Mouse (Mus musculus) megakaryocyte progenitor cell, adult 5-6 weeks (primary cell): Measurements from ENCODE around the gene Bsg. TPM values are rescaled to one million over a fixed set of nuclear protein-coding genes. Genes with fewer than 3 reads are reported as not detected.

Experiments
- ATAC-seq: replicated peaks from 2 replicates; pipeline ENCODE4 v1.8.0; 2016; ENCODE audit warnings: mild to moderate bottlenecking, moderate TSS enrichment, inconsistent platforms; ENCODE audit not compliant: poor library complexity
- total RNA-seq, 2 experiments: library from RNA; stranded (forward) in 1 of 2; stranded (reverse) in 1 of 2; fragments of 157-497, 149-512 nt in 1 of 2; fragments of 200-1000 nt in 1 of 2; gene quantifications; 2 replicates each; pipeline versions ENCODE4 v1.2.3 to v1.2.4; 2015 to 2017

Gene Bsg
- total RNA-seq, 2 experiments from 2014 or later, result 272 to 471 TPM

DNA sequence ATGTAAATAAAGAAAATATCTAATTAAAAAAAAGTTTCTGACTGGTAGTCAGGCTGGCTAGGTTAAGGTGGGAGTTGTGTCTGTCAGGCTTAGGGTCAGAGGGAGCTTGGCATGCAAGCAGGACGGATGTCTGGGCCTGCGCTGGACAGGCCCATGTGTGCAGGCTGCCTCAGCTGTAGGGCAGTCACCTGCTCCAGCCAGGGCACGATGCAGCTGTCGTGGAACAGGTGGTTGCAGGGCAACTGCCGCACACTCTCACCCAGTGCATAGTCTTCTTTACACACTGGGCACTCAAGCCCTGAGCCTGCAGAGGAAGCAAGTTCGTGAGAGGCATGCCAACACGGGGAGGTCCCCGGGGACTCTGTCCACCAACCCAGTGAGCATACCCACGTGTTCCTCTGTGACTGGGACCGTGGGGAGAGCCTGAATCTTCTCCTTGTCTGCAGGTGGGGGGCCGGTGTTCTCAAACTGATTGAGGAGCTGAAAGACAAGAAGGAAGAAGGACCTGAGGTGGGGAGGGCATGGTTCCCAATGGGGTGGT lies 56.4 kb downstream of the Bsg start:
- ATAC-seq, result no peak

Other genes starting within 250 kb of the Bsg start
- not detected in 2 replicates for gene Vmn2r83, start 235.8 kb upstream of the Bsg start, total RNA-seq (2015)
- gene Vmn2r83, start 235.8 kb upstream of the Bsg start, total RNA-seq (2017), result not detected in 2 replicates
- gene Plpp2, start 170.7 kb upstream of the Bsg start, total RNA-seq (2015), result 8.2 and 11.6 TPM in 2 replicates
- gene Plpp2, start 170.7 kb upstream of the Bsg start, total RNA-seq (2017), result 2.7 and 5.3 TPM in 2 replicates
- gene Mier2, start 149.3 kb upstream of the Bsg start, total RNA-seq (2015), result 7.4 and 9.1 TPM in 2 replicates
- 9.6 and 13.4 TPM in 2 replicates for gene Mier2, start 149.3 kb upstream of the Bsg start, total RNA-seq (2017)
- not detected in 2 replicates for gene Theg, start 117.2 kb upstream of the Bsg start, total RNA-seq (2015)
- gene Theg, start 117.2 kb upstream of the Bsg start, total RNA-seq (2017), result not detected in 2 replicates
- not detected in 2 replicates for gene C2cd4c, start 90.5 kb upstream of the Bsg start, total RNA-seq (2015)
- gene C2cd4c, start 90.5 kb upstream of the Bsg start, total RNA-seq (2017), result not detected in 2 replicates
- not detected in 2 replicates for gene Shc2, start 66.6 kb upstream of the Bsg start, total RNA-seq (2015)
- not detected in 2 replicates for gene Shc2, start 66.6 kb upstream of the Bsg start, total RNA-seq (2017)
- not detected in 2 replicates for gene Odf3l2, start 58.8 kb upstream of the Bsg start, total RNA-seq (2015)
- gene Odf3l2, start 58.8 kb upstream of the Bsg start, total RNA-seq (2017), result not detected in 2 replicates
- gene Madcam1, start 39.9 kb upstream of the Bsg start, total RNA-seq (2015), result not detected in 2 replicates
- gene Madcam1, start 39.9 kb upstream of the Bsg start, total RNA-seq (2017), result not detected in 2 replicates
- 8.3 and 10.2 TPM in 2 replicates for gene Tpgs1, start 35.1 kb upstream of the Bsg start, total RNA-seq (2015)
- gene Tpgs1, start 35.1 kb upstream of the Bsg start, total RNA-seq (2017), result 8.2 and 10.4 TPM in 2 replicates
- 69.2 and 79.0 TPM in 2 replicates for gene Cdc34, start 22.3 kb upstream of the Bsg start, total RNA-seq (2015)
- gene Cdc34, start 22.3 kb upstream of the Bsg start, total RNA-seq (2017), result 154 and 169 TPM in 2 replicates
- 0.29 and 0.49 TPM in 2 replicates for gene Gzmm, start 15.5 kb upstream of the Bsg start, total RNA-seq (2015)
- 1.1 and 2.8 TPM in 2 replicates for gene Gzmm, start 15.5 kb upstream of the Bsg start, total RNA-seq (2017)
- not detected in 2 replicates for gene Hcn2, start 12.1 kb downstream of the Bsg start, total RNA-seq (2015)
- not detected in 2 replicates for gene Hcn2, start 12.1 kb downstream of the Bsg start, total RNA-seq (2017)
- gene Polrmt, start 42.1 kb downstream of the Bsg start, total RNA-seq (2015), result 36.9 and 46.9 TPM in 2 replicates
- 10.8 and 14.6 TPM in 2 replicates for gene Polrmt, start 42.1 kb downstream of the Bsg start, total RNA-seq (2017)
- gene Fgf22, start 50.6 kb downstream of the Bsg start, total RNA-seq (2015), result not detected in 2 replicates
- gene Fgf22, start 50.6 kb downstream of the Bsg start, total RNA-seq (2017), result not detected in 2 replicates
- gene Rnf126, start 62.5 kb downstream of the Bsg start, total RNA-seq (2015), result 55.6 and 63.0 TPM in 2 replicates
- gene Rnf126, start 62.5 kb downstream of the Bsg start, total RNA-seq (2017), result 18.4 and 20.2 TPM in 2 replicates
- 1.6 and 2.7 TPM in 2 replicates for gene Fstl3, start 72.8 kb downstream of the Bsg start, total RNA-seq (2015)
- gene Fstl3, start 72.8 kb downstream of the Bsg start, total RNA-seq (2017), result 1.3 and 3.6 TPM in 2 replicates
- gene Prss57, start 86.5 kb downstream of the Bsg start, total RNA-seq (2015), result 160 and 189 TPM in 2 replicates
- gene Prss57, start 86.5 kb downstream of the Bsg start, total RNA-seq (2017), result 95.1 and 100.0 TPM in 2 replicates
- 65.3 and 71.4 TPM in 2 replicates for gene Palm, start 89.1 kb downstream of the Bsg start, total RNA-seq (2015)
- 43.4 and 53.4 TPM in 2 replicates for gene Palm, start 89.1 kb downstream of the Bsg start, total RNA-seq (2017)
- gene Misp, start 116.5 kb downstream of the Bsg start, total RNA-seq (2015), result not detected in 2 replicates
- 0.58 TPM in 1 of 2 replicates, not detected in the other for gene Misp, start 116.5 kb downstream of the Bsg start, total RNA-seq (2017)
- gene Ptbp1, start 149.9 kb downstream of the Bsg start, total RNA-seq (2015), result 218 and 262 TPM in 2 replicates
- gene Ptbp1, start 149.9 kb downstream of the Bsg start, total RNA-seq (2017), result 172 and 187 TPM in 2 replicates
- 3,382 and 3,510 TPM in 2 replicates for gene Prtn3, start 170.0 kb downstream of the Bsg start, total RNA-seq (2015)
- 738 and 1,001 TPM in 2 replicates for gene Prtn3, start 170.0 kb downstream of the Bsg start, total RNA-seq (2017)
- 39.0 and 41.2 TPM in 2 replicates for gene Plppr3, start 170.1 kb downstream of the Bsg start, total RNA-seq (2015)
- gene Plppr3, start 170.1 kb downstream of the Bsg start, total RNA-seq (2017), result 93.9 and 96.9 TPM in 2 replicates
- 6,143 and 8,228 TPM in 2 replicates for gene Elane, start 181.8 kb downstream of the Bsg start, total RNA-seq (2015)
- 2,359 and 2,989 TPM in 2 replicates for gene Elane, start 181.8 kb downstream of the Bsg start, total RNA-seq (2017)
- gene Cfd, start 186.4 kb downstream of the Bsg start, total RNA-seq (2015), result 0.49 and 0.56 TPM in 2 replicates
- 1.2 TPM in 1 of 2 replicates, not detected in the other for gene Cfd, start 186.4 kb downstream of the Bsg start, total RNA-seq (2017)
- gene Med16, start 204.4 kb downstream of the Bsg start, total RNA-seq (2015), result 13.9 and 14.4 TPM in 2 replicates
- gene Med16, start 204.4 kb downstream of the Bsg start, total RNA-seq (2017), result 22.1 and 24.8 TPM in 2 replicates
- not detected in 2 replicates for gene Gm26602, start 206.4 kb downstream of the Bsg start, total RNA-seq (2015)
- gene Gm26602, start 206.4 kb downstream of the Bsg start, total RNA-seq (2017), result not detected in 2 replicates
- gene Kiss1r, start 212.5 kb downstream of the Bsg start, total RNA-seq (2015), result 0.15 TPM in 2 replicates
- gene Kiss1r, start 212.5 kb downstream of the Bsg start, total RNA-seq (2017), result 0.25 and 1.3 TPM in 2 replicates
- 72.3 and 78.7 TPM in 2 replicates for gene R3hdm4, start 216.7 kb downstream of the Bsg start, total RNA-seq (2015)
- gene R3hdm4, start 216.7 kb downstream of the Bsg start, total RNA-seq (2017), result 35.1 and 50.7 TPM in 2 replicates
- gene Arid3a, start 222.6 kb downstream of the Bsg start, total RNA-seq (2015), result 19.9 and 21.6 TPM in 2 replicates
- gene Arid3a, start 222.6 kb downstream of the Bsg start, total RNA-seq (2017), result 31.0 and 32.2 TPM in 2 replicates